Mouse (Mus musculus): ENCODE measurements around the gene Tacc2.

Gene Tacc2

GRCm38 (mm10) chr7:130617591-130617990 is 40.4 kb downstream of the Tacc2 start:
- DNase-seq (ENCODE audit: low spot score): no peak

GRCm38 (mm10) chr7:130621068-130621467 is 43.8 kb downstream of the Tacc2 start:
- no peak for DNase-seq (ENCODE audit: low spot score)

GRCm38 (mm10) chr7:130621953-130622352 is 44.7 kb downstream of the Tacc2 start:
- DNase-seq (ENCODE audit: low spot score): no peak

DNA sequence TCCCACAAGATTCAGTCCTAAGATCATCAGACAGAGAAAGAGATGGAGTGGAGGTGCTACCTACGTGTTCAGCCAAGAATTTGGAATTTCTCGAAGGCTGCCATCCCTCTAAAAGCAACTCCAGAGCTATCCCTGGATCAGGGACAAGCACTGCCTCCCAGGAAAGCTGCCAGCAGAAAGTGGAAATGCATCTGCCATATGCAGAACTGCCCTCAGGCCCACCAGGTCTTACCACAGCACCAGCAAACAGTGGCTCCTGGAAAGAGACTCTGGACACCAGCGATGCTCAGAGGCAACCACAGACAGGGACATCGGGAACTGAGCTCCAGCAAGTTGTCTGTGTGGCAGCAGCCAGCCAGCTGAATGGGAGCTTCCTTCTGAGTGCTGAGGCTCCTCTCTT is 45.1 kb downstream of the Tacc2 start:
- no peak for DNase-seq (ENCODE audit: low spot score)

DNA sequence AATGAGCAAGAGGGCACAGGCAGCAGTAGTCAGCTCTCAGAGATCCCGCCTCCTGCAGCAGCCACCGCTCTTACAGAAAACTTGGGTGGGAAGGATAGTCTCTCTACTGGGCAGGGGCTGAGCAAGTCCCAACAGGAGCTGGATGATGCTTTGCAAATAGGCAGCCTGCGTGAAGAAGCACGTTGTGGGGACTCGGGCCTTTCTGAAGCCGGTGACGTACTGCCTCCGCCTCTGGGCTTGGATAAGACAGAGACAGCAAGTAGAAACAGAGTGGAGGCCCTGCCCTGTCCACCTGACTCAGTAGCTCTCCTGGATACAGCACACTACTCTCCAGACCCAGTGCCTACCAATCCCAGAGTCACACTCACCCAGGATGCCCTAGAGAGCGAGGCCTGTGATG is 47.1 kb downstream of the Tacc2 start:
- no peak for DNase-seq (ENCODE audit: low spot score)

GRCm38 (mm10) chr7:130625361-130625760 is 48.1 kb downstream of the Tacc2 start:
- DNase-seq (ENCODE audit: low spot score): peak; percentile 34

- DNase-seq (ENCODE audit: low spot score): no peak
Observed at GRCm38 (mm10) chr7:130628601-130629000, 51.4 kb downstream of the Tacc2 start.

DNA sequence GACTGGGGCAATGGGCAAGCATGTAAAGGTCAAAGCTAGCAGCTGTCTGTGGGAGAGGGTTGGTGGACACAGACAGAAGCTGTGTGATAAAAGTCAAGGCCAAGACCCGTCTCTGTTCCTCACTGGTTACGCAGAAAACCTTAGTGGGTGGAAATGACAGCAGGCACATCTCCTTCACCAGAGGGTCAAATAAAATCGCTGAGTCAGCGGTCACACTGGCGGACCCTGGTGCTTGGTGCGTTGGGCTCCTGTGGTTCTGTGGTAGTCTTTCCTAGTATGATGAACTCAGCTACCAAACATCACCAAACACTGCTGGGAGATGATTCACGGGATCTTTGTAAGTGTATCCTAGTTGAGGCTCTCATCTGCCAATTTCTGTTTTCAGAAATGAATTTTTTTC is 52.8 kb downstream of the Tacc2 start:
- no peak for DNase-seq (ENCODE audit: low spot score)

DNA sequence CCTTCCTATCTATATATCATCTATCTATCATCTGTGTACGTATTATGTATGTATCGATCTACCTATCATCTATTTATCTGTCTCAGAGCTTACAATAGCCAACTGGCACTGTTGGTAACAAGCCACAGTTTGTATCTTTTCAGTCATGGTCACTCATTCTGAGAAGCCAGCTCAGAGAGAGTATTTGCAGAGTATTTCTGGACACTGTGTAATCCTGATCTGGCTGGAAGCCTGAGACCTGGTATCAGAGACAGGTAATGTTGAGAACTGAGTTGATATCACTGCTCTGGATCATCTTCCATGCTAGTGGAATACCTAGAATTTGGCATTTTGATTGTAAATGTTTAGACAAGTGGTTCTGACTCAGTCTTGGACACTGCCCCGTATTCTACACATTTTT is 53.7 kb downstream of the Tacc2 start:
- DNase-seq (ENCODE audit: low spot score): no peak

DNA sequence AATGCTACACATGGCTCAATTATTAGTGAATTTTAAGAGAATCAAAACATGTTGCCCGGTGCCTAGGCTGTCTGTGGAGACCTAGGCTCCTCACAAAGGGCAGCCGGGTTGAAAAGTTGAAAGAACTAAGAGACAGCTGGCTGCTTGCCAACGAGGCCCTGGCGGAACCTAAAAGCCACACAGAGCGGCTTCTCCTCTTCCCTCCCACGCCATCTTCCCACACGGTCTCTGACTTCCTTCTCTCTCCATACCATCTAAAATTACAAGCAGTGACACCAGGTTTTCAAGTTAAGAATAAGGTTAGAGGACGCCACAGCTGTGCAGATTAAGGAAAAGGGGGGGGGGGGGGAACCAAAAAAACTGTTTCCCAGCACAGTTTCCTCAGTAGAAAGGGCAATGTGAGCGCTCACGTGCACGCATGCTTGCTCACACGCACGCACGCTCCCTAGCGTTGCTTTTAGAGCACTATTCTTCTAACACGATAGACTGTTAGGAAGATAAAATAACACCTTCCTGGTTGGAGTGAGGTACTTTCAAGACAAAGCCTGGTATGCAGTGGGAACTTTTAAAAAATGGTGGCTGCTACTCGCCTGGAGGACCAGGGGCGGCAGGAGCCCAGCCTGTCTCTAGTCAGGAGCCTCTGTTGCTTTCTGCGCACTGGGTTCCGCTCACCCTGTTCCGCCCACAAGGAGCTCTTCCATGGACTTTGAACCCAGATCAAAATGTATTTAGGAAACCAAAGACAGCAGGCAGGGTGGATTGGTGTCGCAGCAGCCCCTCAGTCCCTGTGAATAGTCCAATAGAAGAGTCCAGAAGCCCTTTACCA is 54.5 kb downstream of the Tacc2 start:
- peak; percentile 20 for DNase-seq (ENCODE audit: low spot score)

DNA sequence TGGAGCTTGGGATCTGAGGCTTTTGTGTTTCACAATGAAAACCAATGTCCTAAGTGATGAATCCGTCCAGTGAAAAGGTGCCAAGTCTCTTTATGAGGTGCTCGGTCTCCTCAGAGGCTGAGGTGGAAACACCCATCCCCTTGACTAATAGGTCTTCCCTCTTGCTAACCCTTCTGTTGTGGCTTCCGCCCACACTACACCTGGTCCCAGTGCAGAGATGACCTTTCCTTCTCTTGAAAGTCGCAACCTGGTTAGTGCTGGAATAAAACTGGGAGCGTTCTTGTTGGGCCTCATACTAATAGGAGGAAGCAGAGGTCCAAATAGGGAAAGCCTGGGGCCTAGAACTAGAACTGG is 55.1 kb downstream of the Tacc2 start:
- DNase-seq (ENCODE audit: low spot score): no peak

- no peak for DNase-seq (ENCODE audit: low spot score)
Observed at GRCm38 (mm10) chr7:130634259-130634871, 57.1 kb downstream of the Tacc2 start.

- DNase-seq (ENCODE audit: low spot score): no peak
Observed at GRCm38 (mm10) chr7:130635212-130635611, 58.0 kb downstream of the Tacc2 start.

GRCm38 (mm10) chr7:130636274-130636673 is 59.0 kb downstream of the Tacc2 start:
- DNase-seq (ENCODE audit: low spot score): no peak

DNA sequence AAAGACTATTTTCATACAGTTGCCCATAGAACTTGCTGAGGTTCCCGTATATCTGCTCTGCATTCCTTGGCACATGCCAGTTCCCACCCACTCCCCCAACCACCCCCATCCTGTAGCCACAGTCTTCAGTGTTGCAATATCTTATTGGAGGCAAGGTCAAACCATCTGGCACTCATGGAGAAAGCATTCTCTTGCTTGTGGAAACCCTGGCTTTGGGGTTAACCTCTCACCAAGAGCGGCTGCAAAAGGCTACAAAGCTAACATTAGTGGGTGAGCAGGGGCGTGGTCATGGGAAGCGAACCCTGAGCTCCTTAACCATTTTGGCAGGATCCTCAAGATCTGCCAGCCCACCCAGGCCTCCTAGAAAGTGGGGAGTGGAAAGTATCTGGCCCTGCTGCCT is 59.7 kb downstream of the Tacc2 start:
- no peak for DNase-seq (ENCODE audit: low spot score)

- no peak for DNase-seq (ENCODE audit: low spot score)
Observed at GRCm38 (mm10) chr7:130637811-130638210, 60.6 kb downstream of the Tacc2 start.

GRCm38 (mm10) chr7:130640681-130641080 is 63.4 kb downstream of the Tacc2 start:
- DNase-seq (ENCODE audit: low spot score): no peak

DNA sequence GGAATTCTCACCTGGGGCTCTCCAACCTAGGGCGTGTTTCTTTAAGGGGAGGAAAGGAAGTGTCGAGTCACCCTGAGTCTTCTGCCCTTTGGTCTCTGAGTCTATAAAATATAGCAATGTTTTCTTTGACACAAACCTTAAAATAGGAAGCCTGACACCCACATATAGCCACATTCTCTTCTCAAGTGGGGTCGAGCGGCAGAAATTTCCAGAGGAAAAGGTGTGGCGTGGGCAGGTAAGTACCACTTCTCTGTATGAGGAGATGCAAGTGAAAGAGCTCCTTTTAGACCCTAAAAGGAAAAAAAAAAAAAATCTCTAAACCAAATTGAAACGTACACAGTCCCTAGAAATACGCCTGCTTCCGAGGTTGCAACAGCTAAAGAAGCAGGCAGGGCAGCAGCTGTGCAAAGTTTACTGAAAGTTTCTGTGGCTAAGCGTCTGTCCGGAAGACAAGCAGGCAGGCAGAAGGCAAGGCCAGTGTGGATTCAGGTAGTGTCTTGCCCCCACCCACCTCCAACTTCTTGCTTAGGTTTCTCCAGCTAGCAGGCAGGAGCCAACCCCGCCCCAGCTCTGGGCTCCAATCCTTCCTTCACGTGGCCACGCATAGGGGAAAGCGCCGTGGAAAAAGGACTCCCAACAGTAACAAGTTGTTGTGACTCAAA is 68.2 kb downstream of the Tacc2 start:
- peak; percentile 58 for DNase-seq (ENCODE audit: low spot score)

GRCm38 (mm10) chr7:130645994-130646761 is 68.9 kb downstream of the Tacc2 start:
- peak; percentile 67 for DNase-seq (ENCODE audit: low spot score)

- peak; percentile 83 for DNase-seq (ENCODE audit: low spot score)
Observed at GRCm38 (mm10) chr7:130646762-130647139, 69.5 kb downstream of the Tacc2 start.

DNA sequence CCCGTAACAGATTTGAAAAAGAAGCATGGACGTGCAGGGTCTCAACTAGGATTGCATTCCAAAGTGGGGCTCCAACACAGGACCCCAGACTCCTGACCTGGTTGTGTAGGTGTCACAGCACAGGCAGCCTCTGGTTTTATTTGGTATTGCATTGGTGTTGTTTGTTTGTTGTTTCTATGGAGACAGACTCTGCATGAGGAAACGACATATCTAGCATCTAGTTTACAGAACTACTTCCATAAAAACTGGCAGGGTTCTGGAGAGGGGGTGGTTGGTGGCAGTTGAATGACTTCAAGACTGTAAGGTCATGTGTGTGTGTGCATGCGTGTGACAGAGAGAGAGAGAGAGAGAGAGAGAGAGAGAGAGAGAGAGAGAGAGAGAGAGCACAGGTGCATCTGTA is 70.8 kb downstream of the Tacc2 start:
- peak; percentile 74 for DNase-seq (ENCODE audit: low spot score)

DNA sequence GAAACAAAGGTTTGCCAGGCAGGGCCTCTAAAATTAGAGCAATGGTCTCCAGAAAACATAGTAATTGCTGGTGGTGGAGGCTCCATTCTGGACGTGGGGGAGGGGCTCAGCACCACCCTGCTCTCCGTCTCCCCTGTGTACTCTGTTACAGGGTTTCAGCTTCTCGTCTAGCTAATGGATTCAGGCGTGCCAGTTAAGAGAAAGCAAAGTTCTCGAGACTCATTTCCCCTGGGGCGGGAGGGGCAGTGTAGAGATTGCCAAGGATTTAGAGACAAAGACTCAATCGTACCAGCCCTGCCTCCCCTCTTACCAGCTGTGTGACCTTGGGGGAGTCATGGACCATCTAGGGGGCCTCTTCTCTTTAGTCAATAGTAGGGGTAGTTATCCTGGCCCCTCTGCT is 72.0 kb downstream of the Tacc2 start:
- DNase-seq (ENCODE audit: low spot score): peak; percentile 68

GRCm38 (mm10) chr7:130650621-130651020 is 73.4 kb downstream of the Tacc2 start:
- no peak for DNase-seq (ENCODE audit: low spot score)

All from MN1 (cell line).